Mouse (Mus musculus) megakaryocyte, adult 5-6 weeks (primary cell): ENCODE data around the gene Lrrc25. TPM values are rescaled to one million over a fixed set of nuclear protein-coding genes. Genes with fewer than 3 reads are reported as not detected.

Experiments
- ATAC-seq: 2 replicates; pipeline ENCODE4 v1.8.0; 2016; ENCODE audit warnings: mild to moderate bottlenecking, inconsistent platforms; ENCODE audit not compliant: poor library complexity, severe bottlenecking
- total RNA-seq, 2 experiments: library from RNA; stranded (forward) in 1 of 2; stranded (reverse) in 1 of 2; fragments of 153-499, 151-499 nt in 1 of 2; fragments of 221-1000, 200-1000 nt in 1 of 2; gene quantifications; 2 replicates each; pipeline versions ENCODE4 v1.2.3 to v1.2.4; 2015 to 2017

Lrrc25 gene
- total RNA-seq, 2 experiments from 2014 or later = 29.3 to 62.2 TPM

GRCm38 (mm10) chr8:70614469-70614868 is 1.5 kb upstream of the Lrrc25 start:
- no peak for ATAC-seq

DNA sequence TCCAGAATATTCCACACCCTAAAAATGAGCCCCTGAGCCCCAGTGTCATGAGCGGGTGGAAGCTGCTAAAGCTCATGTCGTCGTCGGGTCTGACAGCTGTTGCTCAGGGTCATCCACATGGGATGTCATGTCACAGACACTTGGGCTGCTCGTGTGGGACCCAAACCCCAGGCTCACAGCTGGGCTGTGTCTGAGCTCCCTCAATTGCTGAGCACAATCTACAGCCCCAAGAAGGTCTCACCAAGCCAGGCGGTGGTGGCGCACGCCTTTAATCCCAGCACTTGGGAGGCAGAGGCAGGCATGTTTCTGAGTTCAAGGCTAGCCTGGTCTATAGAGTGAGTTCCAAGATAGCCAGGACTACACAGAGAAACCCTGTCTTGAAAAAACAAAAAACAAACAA is 674 bp upstream of the Lrrc25 start:
- no peak for ATAC-seq

- ATAC-seq = peak; percentile 56
Observed at GRCm38 (mm10) chr8:70616645-70617044, 690 bp downstream of the Lrrc25 start.

- no peak for ATAC-seq
Observed at GRCm38 (mm10) chr8:70617985-70618384, 2.0 kb downstream of the Lrrc25 start.

- ATAC-seq = peak; percentile 87
Observed at GRCm38 (mm10) chr8:70618888-70619334, 3.0 kb downstream of the Lrrc25 start.

DNA sequence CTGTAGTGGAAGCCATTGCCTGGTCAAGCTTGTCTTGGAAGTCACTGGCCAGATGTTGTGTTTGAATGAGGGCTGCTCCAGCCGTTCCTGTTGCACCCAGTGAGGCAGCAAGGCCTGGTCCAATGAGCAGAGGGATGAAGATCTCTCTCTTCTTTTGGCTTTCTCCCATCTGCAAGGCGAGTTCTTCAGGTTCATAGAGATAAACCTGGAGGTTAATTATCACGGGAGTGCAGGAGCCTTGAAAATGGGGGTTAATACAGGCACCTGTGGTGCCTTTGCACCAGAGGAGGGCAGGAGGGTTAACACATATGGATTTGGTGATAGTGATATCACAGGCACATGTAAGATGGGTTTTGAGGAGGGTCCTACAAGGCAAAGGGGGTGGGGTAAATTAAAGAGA is 6.3 kb downstream of the Lrrc25 start:
- no peak for ATAC-seq

DNA sequence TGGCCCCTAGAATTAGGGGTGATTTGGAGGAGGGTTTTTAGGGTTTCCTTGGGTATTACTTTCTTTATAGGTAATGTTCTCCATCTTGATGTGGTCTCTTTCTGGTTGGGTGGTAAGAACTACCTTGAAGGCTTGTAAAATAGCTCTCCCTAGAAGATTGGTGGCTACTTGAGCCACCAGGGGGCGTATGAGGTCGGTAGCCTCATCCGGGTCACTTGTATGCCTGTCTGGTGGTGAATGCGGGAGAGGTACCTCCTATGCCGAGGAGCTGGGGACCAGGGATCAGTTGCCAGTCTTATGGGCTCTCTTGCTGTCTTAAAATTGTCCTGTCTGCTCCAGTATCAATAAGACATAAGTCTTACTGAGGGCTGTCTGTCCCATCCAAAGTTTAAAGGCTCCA is 9.1 kb downstream of the Lrrc25 start:
- peak; percentile 46 for ATAC-seq

DNA sequence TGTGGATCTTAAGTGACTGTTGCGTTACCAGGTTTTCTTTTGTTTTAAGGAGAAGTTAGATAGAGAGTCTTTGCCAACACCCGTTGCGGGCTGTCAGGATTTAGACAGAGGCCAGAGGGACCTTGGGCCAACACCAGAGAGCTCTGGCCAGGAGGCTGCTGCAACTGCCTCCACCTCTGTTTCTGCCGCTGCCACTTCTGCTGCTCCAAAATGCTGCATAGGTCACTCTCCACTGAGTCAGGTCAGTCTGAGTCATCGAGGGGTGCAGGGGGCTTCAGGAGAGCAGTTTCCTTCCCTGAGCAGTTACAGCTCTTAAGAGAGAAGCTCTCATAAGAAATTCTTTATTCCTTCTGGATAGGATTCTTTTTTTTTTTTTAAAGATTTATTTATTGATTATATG is 11.1 kb downstream of the Lrrc25 start:
- ATAC-seq = no peak

DNA sequence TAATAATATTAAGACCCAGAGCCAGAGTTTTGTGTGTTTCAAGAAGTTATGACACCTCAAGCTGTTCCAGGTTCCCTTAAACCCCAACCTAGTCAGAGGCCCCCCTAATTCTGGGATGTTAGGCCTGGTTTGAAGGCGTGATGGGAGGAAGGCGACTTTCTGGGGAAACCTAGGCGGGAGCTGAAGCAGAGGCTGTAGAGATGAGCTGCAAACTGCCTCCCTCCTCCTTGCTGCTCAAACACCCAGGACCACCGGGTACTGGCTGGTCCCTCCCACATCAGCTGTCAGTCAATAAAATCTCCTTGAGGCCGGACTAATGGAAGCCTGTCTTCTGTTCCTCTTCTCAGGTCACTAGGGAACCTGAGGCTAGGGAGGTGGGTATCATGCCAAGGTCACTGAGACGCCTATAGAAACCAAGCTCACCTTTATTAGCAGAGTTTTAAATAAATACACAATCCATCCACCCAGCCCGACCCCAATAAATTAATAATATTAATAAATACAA is 13.1 kb downstream of the Lrrc25 start:
- ATAC-seq = no peak

- peak; percentile 84 for ATAC-seq
Observed at GRCm38 (mm10) chr8:70629574-70630531, 13.9 kb downstream of the Lrrc25 start.

GRCm38 (mm10) chr8:70630532-70631381 is 14.8 kb downstream of the Lrrc25 start:
- peak; percentile 17; the same call in 1 of the 2 replicates for ATAC-seq

- ATAC-seq = no peak
Observed at GRCm38 (mm10) chr8:70631436-70631835, 15.5 kb downstream of the Lrrc25 start.

GRCm38 (mm10) chr8:70632346-70632892 is 16.5 kb downstream of the Lrrc25 start, which contains the start of gene Gdf15:
Gdf15 (minus strand) TSS chr8:70632456.
- ATAC-seq = no peak

- ATAC-seq = 0 out of 2 replicates have a peak, but pooled peaks have one; percentile 14
Observed at GRCm38 (mm10) chr8:70634066-70634465, 18.1 kb downstream of the Lrrc25 start.

- ATAC-seq = peak; percentile 78
Observed at GRCm38 (mm10) chr8:70635527-70635926, 19.6 kb downstream of the Lrrc25 start.

- no peak for ATAC-seq
Observed at GRCm38 (mm10) chr8:70636838-70637237, 20.9 kb downstream of the Lrrc25 start.

DNA sequence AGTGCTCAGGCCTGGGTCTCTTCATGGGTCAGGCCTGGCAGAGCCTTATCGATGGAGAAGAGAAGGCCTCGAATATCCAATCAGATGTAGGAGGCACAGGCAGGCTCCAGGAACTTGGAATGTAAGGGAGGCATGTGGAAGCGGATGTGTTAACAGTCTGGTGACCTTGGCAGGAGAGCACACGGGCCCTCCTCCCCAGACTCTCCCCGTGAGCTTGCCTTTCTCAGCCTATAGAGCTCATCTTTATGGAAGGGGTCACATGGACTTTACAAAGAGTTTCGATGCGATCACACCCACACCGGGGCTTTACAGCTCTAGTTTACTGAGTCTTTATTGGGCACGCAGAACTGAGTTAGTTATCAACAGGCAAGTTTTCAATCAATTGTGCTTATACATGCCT is 22.8 kb downstream of the Lrrc25 start:
- ATAC-seq = no peak

DNA sequence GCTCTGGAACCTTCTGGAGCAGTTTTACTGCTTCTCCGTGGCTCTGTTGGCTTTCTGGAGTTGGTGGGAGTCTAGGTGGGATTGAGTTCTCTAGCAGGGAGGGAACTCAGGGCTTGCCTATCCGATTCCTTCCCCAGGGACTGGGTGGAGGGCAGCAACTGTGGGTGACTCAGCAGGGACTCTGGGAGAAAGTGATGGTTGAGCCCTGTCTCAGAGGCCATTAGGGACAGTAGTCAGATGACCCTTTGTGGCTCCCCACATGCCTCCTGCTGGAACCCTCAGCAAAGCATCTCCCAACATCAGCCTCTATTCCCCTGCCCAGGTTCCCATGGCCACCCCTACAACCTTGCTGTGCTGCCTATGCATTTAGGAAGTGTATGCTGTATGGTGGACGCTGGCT is 27.1 kb downstream of the Lrrc25 start:
- ATAC-seq = no peak

DNA sequence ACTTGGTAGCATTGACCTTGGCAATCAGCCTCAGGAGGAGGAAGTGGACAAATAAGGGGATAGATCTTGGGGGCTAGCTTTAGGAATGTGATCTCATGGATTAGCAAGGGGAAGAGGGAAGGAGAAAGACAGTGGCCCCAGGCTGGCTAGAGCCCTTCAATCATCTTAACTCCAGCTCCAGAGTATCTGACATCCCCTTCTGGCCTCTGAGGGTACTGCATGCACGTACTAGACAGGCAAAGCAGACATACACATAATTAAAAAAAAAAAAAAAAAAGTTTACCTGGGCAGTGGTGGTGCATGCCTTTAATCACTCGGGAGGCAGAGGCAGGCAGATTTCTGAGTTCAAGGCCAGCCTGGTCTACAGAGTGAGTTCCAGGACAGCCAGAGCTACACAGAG is 28.1 kb downstream of the Lrrc25 start:
- no peak for ATAC-seq

GRCm38 (mm10) chr8:70645501-70646224 is 29.7 kb downstream of the Lrrc25 start:
- ATAC-seq = no peak
